Mouse (Mus musculus): ENCODE data around the gene Mamld1.
"Not testable (repeated sequence)": the region's sequence is repeated elsewhere in the genome, so short reads cannot be mapped to it uniquely, and the experiment has no call there.

Mamld1 gene

DNA sequence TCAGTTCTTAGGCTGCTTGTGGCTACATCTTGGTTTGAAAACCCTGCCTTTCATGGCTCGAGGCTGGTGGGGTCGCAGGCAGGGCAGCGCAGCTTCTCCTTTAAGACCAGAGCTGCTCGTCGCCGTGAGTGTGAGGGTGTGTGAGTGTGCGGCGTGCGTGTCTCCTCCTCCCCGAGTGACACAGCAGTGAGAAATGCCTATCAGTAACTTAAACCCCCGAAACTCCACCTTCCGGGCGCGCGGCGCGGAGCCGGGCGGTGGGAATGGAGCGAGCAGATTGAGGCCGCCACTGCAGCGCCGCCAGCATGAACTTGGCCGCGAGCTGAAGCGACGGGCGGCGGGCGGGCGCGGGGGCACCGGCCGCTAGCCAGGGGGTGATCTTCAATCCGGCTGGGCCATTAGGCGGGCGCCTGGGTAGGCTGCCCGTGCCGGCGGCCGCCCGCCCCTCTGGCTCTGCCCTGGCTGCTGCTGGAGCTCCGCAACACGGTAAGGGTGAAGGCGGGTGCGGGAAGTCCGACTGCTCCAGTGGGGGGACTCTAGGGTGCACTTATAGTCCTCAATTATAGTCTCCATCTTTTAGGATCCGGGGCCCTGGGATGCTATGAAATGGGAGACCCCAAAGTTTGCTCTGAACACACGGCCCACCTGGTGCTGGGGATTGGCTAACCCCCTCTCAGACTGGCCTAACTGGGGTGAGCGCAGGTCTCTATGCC, at the start of gene Mamld1:
TSS of gene Mamld1 (plus strand) at position 393 of the 713 bp plus-strand sequence.
- DNase-seq (ENCODE audit: extremely low spot score, low read depth, low spot score) = no peak

DNA sequence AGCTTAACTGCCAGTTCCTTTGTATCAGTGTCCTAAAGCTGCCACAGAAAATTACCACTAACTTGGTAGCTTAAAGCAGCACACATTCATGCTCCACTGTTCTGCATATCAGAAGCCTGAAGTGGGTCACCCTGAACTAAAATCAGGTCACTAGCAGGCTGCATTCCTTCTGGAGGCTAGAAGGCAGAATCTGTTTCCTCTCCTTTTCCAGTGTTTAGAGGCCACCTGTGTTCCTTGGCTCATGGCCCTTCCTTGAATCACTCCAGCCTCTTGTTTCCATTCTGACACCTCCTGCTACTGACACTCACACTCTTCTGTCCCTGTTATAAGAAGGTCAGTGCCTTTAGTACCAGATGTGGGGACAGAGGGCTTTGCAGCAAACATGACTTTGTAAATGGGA, 25.3 kb upstream of the Mamld1 start:
- DNase-seq (ENCODE audit: extremely low spot score, low read depth, low spot score) = no peak

DNA sequence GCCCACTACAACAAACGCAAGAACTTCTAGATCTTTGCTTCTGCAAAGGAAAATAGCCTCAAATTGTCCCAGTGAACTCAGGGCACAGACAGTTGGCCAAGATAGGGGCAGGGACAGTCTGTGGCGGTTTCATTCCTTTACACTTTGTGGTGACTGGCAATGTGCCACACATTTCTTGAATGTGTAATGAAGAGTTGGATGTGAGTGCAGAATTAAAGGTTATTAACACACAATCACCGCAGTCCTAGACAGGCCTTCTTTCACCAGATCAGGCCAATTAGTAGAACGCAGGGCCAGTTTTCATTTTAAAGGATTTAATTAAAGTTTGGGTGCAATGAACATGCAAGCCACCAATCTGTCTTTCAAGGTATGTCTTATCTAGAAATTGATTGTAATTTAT, 22.0 kb upstream of the Mamld1 start:
- no peak for DNase-seq (ENCODE audit: extremely low spot score, low read depth, low spot score)

DNA sequence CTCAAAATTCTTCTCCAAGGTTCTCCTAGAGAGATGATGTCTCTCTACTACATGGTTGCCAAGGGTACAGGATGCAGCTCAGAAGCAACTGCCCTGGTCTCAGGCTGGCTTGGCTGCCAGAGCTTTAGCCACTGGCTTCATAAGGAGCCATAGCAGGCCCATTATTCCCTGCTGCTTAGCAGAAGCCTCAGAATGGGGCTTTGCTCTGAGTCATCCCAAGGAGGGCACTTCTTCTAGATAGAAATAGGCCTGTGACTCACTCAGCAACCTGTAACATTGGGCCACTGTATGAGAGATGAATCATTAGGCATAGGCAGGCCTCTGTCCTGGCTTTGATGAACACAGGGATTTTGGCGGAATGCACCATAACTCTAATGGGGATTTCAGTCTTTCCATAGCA, 21.1 kb upstream of the Mamld1 start:
- DNase-seq (ENCODE audit: extremely low spot score, low read depth, low spot score) = not testable (repeated sequence)

DNA sequence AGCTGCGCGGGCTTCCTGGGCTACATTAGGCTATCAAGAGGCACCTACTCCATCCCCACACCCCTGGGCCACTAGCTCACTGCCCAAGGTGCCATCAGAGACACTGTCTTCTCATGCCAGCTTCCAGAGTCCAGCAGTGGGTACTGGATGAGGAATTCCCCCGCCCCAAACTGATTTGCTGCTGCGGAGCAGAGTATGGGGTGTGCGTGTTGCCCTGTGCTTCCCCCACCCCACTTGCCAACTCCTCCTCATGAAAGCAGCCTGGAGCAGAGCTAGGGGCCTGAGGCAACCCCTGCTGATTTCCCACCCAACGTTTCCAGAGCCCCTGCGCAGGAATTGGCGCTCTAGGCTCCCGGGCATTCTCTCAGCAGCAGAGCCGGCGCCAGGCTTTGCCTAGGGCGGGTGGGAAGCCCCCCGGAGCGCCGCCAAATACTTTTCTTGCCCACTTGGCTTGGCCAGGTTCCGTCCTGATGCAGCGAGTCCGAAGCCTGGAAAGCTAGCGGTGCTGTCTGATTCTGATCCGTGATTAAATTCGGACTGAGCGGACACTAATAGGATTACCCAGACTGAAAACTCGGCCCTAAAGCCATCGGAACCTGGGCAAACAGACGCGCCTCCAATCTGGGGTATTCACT, 738 bp downstream of the Mamld1 start:
- DNase-seq (ENCODE audit: extremely low spot score, low read depth, low spot score) = no peak

DNA sequence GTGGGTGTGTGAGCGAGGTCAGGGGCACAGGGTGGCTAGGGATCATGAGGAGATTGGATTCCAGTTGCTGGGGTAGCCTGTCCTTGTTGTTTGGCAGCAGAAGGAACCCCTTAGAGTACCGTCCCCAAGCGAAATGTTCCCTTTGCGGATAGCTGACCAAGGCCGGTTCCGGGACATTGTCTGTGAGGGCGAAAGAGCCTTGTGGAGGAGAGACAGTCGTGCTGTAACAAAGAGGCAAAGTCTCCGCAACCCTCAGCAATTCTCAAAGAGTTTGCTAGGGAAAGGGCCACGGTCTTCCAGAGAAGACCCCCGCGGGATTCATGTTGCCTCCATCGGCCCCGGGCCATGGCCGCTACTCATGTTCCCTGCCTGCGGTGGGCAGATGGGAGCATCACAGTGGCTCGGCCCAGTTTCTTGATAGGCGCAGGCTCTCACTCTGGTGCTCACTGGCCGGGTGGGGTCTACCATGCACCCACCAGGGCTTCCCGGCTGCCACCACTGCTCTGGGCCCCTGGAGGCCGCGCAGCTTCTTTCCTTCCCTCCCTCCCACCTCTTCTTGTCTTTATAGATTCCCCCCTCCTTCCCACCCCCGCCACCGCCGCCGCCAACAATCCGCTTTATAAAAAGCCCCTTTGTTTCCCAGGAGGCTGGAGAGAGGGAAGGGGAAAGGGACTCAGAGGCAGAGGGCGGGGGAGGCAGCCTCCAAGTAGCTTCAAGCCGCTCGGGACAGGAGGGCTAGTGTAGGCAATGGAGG, 1.5 kb downstream of the Mamld1 start:
- DNase-seq (ENCODE audit: extremely low spot score, low read depth, low spot score) = no peak

DNA sequence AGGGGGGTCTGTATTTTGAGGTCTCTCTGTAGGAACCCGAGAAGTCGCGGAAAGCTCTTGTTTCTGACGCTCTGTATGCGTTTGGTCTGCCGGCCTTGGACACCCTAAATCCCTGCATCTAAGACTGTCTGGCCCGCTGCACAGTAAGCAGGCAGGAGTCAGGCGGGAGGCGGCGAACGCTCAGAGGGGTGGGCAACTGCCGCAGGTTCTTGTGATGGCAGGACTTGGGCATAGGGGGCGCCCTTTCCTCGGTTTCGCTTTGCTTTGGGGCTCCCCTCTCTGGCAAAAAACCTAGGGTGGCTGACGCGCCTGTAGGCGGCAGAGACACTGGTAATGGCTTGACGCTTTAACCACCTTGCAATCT, 2.0 kb downstream of the Mamld1 start:
- no peak for DNase-seq (ENCODE audit: extremely low spot score, low read depth, low spot score)

DNA sequence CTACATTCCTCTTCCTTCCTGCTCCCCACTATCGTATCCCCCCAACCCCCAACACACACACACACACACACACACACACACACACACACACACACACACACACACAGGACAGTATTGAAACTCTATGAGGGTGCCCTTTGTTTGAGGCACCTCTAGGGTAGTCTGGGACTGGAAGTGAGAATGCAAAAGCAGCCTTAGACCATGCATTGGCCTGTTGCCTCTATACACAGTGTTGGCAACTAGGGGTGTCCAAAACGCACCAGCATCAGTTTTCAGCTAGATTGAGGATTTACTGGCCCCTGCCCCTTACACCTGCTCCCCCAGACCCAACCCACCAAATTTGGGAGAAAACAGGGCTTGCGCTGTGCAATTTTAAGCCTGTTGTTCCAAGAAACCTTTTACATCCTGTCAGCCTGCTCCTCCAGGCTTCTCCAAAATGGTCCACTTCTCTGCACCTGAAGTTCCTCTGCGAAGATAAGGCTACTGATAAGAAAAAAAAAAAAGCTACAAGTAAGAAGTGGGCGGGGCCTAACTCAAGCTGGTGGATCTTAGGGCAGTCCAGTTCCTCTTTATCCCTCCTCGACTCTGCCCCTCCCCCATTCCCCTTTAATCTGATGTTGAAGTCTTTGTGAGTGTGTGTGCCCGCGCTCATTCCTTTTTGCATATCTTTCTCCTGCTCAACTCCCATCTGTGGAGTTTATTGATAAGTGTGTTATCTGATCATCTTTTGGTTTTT, 2.6 kb downstream of the Mamld1 start:
- no peak for DNase-seq (ENCODE audit: extremely low spot score, low read depth, low spot score)

DNA sequence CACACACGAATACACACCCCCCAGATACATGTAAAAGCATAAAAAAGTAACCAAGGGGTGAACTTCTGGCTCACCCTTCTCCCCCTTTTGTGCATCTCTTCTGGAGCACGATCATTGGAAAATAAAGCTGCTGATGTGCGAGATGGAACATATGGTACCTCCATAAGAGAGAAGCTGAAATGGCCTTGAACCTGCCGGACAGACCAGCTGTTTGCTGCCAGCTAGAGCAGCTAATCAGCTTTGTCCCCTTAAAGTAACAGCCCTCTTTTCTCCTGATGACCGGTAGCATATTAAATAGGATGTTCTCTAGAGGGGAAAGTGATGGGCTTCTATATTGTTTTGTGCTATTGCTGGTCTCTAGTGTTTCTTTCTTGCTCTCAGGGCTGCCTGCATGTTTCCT, 3.2 kb downstream of the Mamld1 start:
- DNase-seq (ENCODE audit: extremely low spot score, low read depth, low spot score) = no peak

DNA sequence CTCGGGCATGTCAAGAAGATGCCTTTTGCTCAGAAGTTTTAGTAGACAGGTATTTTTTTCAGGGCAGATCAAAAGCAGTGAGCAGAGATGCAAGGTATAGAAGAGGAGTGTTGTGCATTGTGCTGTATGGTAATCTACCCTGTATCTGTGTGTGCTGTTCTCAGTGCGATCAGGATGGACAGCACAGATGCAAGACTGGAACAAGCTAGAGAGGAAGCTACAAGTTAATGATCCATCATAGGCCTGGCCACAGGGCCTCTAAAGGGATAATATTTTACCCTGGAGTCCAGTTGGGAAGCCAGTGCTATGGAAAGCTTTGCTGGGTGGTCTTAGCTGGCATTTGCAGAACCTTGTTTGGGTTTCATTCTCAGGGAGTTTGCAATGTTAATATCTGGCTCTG, 6.9 kb downstream of the Mamld1 start:
- no peak for DNase-seq (ENCODE audit: extremely low spot score, low read depth, low spot score)

DNA sequence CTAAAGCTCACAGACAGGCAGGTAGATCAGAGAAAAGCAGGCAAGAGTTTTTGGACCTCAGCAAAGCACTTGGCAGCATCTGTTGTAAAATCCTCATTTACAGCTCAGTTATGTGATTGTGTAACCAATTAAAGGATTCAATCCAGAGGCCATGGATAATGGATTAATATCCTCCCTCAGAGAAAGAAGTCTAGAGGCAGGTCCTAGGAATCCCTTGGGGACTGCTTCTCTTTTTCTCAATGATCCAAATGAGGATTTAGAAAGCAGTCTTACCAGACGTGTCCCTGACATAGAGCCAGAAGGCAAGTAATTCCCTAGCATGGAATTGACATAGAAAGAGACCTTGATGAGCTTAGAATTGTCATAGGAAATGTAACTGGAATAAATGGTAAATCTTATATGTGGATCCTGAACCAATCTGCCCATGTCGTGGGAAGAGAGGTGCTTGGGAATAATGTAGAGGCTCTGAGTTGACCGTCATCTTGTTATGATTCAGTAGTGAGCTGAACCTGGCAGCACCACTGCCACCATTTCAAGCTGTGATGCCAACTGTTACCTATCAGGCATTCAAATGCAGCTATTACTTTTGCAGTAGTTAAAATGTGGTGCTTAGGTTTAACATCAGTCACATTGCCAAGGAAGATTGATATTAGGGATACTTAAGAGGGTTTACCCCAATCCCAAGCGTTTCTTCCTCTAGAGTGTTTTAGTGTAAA, 35.2 kb downstream of the Mamld1 start:
- no peak for DNase-seq (ENCODE audit: extremely low spot score, low read depth, low spot score)

DNA sequence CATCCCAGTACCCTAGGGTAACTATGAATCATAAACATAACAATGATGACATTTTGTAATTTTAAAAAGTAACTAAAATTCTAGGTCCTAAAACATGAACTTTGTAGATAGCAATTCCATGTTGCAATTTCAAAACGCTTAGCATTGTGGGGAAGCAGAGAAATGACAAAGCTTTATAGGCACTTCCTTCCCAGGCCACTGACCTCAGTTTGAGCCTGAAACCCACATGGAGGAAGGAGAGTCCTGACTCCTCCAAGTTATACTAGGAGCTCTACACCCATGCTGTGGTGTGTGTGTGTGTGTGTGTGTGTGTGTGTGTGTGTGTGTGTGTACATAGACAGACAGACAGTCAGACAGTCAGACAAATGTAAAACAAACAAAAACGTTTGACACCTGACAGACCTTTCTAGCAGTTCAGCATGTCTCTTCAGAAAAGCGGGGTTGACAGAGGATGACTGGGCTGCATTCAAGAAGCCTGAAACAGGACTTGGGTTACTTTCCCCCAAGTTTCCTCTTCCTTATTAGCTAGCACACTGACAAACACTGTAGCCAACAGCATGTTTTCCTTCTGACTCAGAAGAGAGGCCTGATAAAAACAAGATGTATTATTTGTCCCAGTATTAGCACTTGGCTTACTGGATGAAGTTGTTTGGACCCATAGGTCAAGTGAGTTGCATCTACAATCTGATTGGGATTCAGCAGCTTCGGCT, 37.5 kb downstream of the Mamld1 start:
- DNase-seq (ENCODE audit: extremely low spot score, low read depth, low spot score) = no peak

DNA sequence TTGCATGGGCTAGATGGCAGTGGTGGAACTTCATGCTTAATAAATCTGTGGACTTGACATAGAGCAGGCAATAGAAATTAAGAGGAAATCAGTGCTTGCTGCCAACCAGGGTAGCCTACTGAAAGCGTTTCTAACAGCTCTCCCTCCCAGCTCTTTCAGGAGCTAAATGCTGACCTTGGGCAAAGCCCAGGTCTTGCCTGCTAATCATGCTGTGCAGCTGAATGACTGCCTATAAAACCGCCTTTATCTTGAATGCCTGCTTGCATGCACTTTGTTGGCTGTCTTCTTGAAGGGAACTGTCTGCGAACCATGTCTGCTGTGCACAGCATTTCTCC, 38.0 kb downstream of the Mamld1 start:
- no peak for DNase-seq (ENCODE audit: extremely low spot score, low read depth, low spot score)

DNA sequence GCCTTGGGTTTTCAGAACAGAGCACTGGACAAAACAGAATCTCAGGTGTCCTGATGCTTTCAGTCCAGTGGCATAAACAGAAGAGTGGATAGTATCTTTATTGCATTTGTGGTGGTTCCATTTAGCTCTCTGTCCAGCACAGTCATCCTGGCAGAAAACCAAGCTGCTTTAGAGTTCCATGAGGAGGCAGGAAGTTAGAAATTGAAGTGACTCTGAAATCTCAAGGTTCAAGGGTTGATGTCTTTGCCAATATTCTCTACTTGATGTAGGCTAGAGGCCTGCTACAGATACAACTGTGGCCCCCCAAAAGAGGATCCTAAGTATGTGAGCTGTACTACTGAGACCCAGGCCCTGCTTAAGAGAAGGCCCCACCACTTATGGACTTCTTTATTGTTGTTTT, 55.8 kb downstream of the Mamld1 start:
- no peak for DNase-seq (ENCODE audit: extremely low spot score, low read depth, low spot score)

DNA sequence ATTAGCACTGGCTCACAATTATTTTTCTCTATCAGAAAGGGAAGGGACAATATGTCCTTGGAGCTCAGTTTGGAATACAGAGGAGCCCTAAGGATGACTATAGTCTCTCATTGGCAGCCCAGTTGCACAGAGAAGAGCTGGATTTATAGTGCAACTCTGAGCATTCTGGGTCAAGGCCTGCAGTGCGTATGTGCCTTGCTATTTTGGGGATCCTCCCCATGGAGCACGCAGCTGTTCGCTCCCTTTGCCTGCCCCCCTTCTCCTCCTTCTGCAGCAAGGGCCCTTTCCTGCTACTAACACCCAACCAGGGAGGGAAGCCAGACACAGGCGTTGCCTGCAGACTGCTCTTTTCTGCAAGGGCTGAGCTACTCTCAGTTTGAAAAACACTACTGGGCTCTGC, 56.3 kb downstream of the Mamld1 start:
- DNase-seq (ENCODE audit: extremely low spot score, low read depth, low spot score) = no peak

DNA sequence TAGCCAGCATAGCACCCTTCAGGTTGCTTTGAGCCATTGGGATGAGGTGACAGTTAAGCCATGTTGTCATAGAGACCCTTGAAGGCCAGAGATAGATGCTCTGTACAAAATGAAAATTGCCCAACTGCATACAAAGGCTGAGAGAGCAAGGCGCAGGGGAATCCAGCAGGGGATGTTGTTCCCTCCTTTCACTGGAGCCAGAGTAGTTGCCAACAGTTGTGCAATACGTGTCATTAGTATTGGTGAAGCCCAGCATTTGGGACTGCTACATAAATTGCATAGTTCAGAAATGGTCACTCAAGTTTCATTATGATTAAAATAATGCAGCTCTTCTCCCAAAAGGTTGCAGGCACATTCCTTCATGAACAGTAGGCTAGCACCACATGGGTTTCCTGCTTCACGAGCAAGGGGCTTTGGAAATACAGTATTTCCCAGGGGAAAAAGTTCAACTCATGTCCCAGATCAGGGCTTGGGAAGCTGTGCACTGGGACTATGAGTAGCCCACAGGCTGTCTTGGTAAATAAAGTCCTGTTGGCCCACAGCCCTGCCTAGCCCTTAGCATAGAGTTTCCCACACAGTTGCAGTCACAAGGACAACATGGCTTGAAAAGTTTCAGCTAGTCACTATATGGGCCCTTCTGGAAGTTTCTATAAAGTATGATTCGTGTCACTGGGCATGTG, 58.1 kb downstream of the Mamld1 start:
- DNase-seq (ENCODE audit: extremely low spot score, low read depth, low spot score) = no peak

DNA sequence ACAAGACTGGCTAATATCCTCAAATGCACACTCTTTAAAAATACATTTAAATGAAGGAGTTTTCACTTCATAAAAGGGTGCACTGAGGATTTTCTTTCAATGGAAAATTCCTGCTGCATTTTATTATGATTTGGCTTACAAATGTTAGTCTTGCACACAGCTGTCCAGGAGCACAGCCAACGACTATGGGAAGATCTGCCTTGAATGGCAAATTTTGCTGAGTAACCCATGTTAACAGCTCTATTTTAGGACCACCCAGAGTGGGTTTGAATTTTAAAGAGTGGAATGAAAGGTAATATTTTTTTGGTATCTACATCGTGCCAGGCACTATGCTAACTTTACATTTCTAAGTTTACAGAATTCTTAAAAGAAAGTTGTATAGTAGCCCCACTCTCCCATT, 60.3 kb downstream of the Mamld1 start:
- no peak for DNase-seq (ENCODE audit: extremely low spot score, low read depth, low spot score)

DNA sequence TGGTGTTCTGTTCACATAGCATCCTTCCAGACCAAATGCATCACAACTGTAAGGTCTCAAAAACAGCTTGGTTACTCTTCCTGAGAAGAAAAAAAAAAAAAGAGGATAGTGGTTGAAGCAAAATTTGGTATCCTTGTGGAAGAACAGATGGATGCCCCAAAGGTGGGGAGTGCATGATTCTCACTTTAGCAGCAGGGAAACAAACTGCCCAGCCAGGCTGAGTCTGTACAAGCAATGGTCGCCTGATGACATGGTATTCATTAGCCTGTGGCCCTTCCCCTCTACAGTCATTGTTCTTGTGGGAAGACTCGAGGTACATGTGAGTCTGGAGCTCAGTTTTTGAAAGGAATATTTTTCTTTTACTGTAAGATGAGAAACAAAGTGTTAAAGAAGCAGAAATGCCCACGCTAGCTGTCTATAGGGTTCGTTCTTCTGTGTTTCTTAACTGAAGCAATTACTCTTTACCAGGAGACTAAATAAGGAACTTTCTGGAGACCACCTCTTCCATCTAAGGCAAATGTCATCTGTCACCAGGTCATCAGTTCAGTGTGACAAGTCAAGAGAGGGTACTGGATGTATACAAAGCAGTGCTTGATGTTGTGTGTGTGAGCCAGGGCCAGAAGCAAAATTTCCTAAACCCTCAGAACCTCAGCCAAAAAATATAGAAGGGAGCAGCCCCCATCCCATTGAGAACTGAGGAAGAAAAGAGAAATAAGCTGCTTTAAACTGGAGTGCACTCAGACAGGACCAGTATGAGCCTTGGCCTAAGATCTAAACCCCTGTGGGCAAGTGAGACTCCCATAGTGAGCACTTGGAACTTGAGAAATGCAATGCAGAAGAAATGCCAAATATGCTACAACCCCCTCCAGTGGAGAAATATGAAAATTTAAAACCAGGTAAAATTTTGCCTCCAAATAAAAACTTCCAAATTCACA, 72.6 kb downstream of the Mamld1 start:
- no peak for DNase-seq (ENCODE audit: extremely low spot score, low read depth, low spot score)

DNA sequence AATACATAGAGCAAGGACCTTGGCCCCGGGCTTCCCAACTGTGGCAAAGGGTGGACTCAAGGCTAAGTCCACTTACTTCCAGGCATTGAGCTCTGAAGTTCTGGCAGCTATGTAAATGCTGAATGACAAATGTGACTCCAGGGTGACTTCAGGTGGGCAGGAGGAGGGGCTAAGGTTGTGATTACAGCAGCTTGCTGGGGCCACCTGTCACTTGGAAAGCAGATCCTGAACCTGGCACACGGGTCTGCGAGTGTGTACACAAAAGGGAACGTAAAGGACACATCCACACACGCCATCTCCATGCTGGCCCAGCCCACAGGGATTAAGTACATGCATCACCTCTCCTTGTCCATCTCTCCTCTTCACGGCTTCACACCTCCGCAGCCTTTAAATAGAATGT, 75.0 kb downstream of the Mamld1 start:
- DNase-seq (ENCODE audit: extremely low spot score, low read depth, low spot score) = no peak

Measured in hindlimb bud, embryonic 11.5 days (tissue).